Mouse (Mus musculus) hindbrain, embryonic 10.5 days (tissue): ENCODE data around the gene Fkbp6. TPM values are rescaled to one million over a fixed set of nuclear protein-coding genes. Genes with fewer than 3 reads are reported as not detected.

Experiments used
- DNase-seq: peaks from one replicate; pipeline ENCODE4 v3.0.0-alpha.2; 2017; ENCODE audit warnings: low spot score
- H3K27ac ChIP-seq: fragments of 300-500 bp; sonication (generic); 2 replicates; pipeline ENCODE4 v1.5.1; 2016; ENCODE audit warnings: mild to moderate bottlenecking, moderate library complexity
- H3K27me3 ChIP-seq: fragments of 300-500 bp; sonication (generic); 2 replicates; pipeline ENCODE4 v1.6.1; 2016; ENCODE audit warnings: mild to moderate bottlenecking; ENCODE audit not compliant: poor library complexity, insufficient read depth, severe bottlenecking
- H3K36me3 ChIP-seq: fragments of 300-500 bp; sonication (generic); 2 replicates; pipeline ENCODE4 v1.6.1; 2016; ENCODE audit warnings: mild to moderate bottlenecking, moderate library complexity
- H3K4me1 ChIP-seq: fragments of 300-500 bp; sonication (generic); replicated peaks from 2 replicates; pipeline ENCODE4 v1.6.1; 2016; ENCODE audit warnings: mild to moderate bottlenecking
- H3K4me3 ChIP-seq: fragments of 300-500 bp; sonication (generic); 2 replicates; pipeline ENCODE4 v1.5.1; 2016; ENCODE audit warnings: mild to moderate bottlenecking, moderate library complexity
- H3K9me3 ChIP-seq: fragments of 300-500 bp; sonication (generic); 2 replicates; pipeline ENCODE4 v1.6.1; 2016; ENCODE audit warnings: mild to moderate bottlenecking, moderate library complexity
- WGBS: fragments of 180-500 bp; shearing (Covaris S2); methylation state at CpG from one replicate; pipeline ENCODE4 v1.1.7; 2016; 5-methylcytosine and 5-hydroxymethylcytosine counted together
- polyA plus RNA-seq: library from polyadenylated mRNA; unstranded; fragments of >200 nt; fragmentation: Nextera tagmentation; extraction: Ambion mirVana; gene quantifications from 2 replicates; pipeline ENCODE4 v1.2.1, GENCODE M21; 2016

Fkbp6 gene
- polyA plus RNA-seq, 1 experiment from 2014 or later, result 0.31 TPM

- Histone ChIP-seq H3K4me3 (no peak overlapping the region), H3K27me3 (no peaks in the 10 kb centered on the region), H3K9me3 (no peaks in the 10 kb centered on the region), H3K36me3 (no peaks in the 10 kb centered on the region), H3K27ac (no peak overlapping the region), H3K4me1 (peaks cover 8% of the 10 kb centered on the region; the same call in 1 of the 2 replicates)
- 90% methylated on average over 2 of the region's 2 CpGs for WGBS
- no peak for DNase-seq
These were observed 57.8 kb downstream of the Fkbp6 start for GRCm38 (mm10) chr5:135292001-135292400.

DNA sequence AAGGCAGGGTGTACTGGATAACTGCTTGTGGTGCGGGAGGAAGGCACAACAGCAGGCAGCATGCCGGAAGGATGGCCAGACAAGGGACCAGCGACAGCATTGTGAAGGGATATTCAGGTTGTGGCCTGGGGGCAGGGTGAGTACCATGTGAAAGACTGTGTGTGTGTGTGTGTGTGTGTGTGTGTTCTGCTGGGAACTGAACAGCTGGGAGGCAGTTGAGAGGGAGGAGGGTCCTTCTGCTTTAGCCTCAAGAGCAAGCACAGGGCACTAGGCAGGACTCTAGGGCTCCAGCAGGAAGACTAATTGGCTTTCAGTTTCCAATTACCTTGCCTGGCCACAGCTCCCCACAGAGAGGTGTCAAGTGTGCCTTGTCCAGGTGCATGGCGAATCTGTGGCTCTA, 58.7 kb downstream of the Fkbp6 start:
- WGBS, result 56% methylated on average over 4 of the region's 4 CpGs
- Histone ChIP-seq H3K27me3 (no peaks in the 10 kb centered on the region), H3K4me3 (no peak overlapping the region), H3K36me3 (no peaks in the 10 kb centered on the region), H3K9me3 (no peaks in the 10 kb centered on the region), H3K4me1 (peaks cover 12% of the 10 kb centered on the region; the same call in 1 of the 2 replicates), H3K27ac (peak overlapping the region; percentile 17; the same call in 1 of the 2 replicates)
- DNase-seq, result peak; percentile 17

- 86% methylated on average over 6 of the region's 6 CpGs for WGBS
- no peak for DNase-seq
- Histone ChIP-seq H3K4me3 (no peak overlapping the region), H3K27me3 (no peaks in the 10 kb centered on the region), H3K9me3 (no peaks in the 10 kb centered on the region), H3K4me1 (peaks cover 17% of the 10 kb centered on the region; the same call in 1 of the 2 replicates), H3K27ac (peak overlapping the region; percentile 17; the same call in 1 of the 2 replicates), H3K36me3 (no peaks in the 10 kb centered on the region)
These were observed 59.1 kb downstream of the Fkbp6 start for GRCm38 (mm10) chr5:135290703-135291102.

DNA sequence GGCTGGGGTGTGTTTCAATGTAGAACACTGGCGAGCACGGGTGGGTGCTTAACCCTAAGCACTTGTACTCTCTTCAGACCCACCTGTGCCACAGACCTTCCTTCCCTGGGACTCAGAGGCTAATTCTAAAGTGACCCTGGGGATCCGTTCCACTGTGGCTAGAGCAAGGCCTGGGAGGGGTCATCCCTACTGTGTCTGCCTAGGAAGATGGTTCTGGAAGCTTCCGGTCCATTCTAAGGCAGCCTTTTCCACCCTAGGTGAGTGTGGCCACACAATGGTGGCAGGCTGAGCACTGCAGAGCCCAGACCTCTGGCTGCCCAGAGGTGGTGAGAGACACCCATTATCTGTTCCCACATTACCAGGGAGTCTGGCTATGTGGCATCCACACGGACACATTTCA, 62.9 kb downstream of the Fkbp6 start:
- Histone ChIP-seq H3K36me3 (no peaks in the 10 kb centered on the region), H3K4me3 (no peak overlapping the region), H3K9me3 (no peaks in the 10 kb centered on the region), H3K4me1 (peaks cover 17% of the 10 kb centered on the region; the same call in 1 of the 2 replicates), H3K27ac (no peak overlapping the region), H3K27me3 (no peaks in the 10 kb centered on the region)
- no peak for DNase-seq
- 84% methylated on average over 5 of the region's 5 CpGs for WGBS

GRCm38 (mm10) chr5:135286185-135286584, 63.7 kb downstream of the Fkbp6 start:
- Histone ChIP-seq H3K36me3 (no peaks in the 10 kb centered on the region), H3K27ac (no peak overlapping the region), H3K4me1 (peaks cover 14% of the 10 kb centered on the region; the same call in 1 of the 2 replicates), H3K9me3 (no peaks in the 10 kb centered on the region), H3K27me3 (no peaks in the 10 kb centered on the region), H3K4me3 (no peak overlapping the region)
- WGBS, result under 1% methylated on average over 6 of the region's 6 CpGs
- peak; percentile 85 for DNase-seq

GRCm38 (mm10) chr5:135285211-135285610, 64.6 kb downstream of the Fkbp6 start:
- peaks cover 13% of the 10 kb centered on the region; the same call in 1 of the 2 replicates for H3K4me1 ChIP-seq
- H3K27ac ChIP-seq, result peak overlapping the region; percentile 29; the same call in 1 of the 2 replicates
- H3K27me3 ChIP-seq, result no peaks in the 10 kb centered on the region
- no peak for DNase-seq
- H3K4me3 ChIP-seq, result no peak overlapping the region
- 79% methylated on average over 3 of the region's 3 CpGs for WGBS
- no peaks in the 10 kb centered on the region for H3K36me3 ChIP-seq
- H3K9me3 ChIP-seq, result no peaks in the 10 kb centered on the region

DNA sequence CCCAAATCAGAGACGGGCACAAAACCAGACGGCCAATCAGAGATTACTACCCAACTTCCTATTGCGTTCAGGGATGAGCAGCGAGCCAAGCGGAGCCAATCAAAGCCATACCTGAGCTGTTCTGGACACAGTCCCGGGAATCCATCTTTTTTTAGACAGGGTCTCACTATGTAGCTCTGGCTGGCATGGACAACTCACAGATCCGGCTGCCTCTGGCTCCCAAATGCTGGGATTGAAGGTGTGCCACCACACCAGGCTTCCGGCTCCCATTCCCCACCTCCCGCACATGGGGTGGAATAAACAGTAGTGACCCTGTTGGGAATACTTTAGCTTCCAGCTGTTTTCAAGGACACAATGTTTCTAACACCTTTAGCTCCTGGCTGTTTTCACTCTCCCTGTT, 69.6 kb downstream of the Fkbp6 start:
- H3K27me3 ChIP-seq, result peaks cover 24% of the 10 kb centered on the region
- no peak overlapping the region for H3K27ac ChIP-seq
- H3K9me3 ChIP-seq, result no peaks in the 10 kb centered on the region
- H3K4me1 ChIP-seq, result peaks cover 19% of the 10 kb centered on the region
- whole genome bisulfite sequencing, result 81% methylated on average over 9 of the region's 9 CpGs
- DNase-seq, result no peak
- H3K36me3 ChIP-seq, result no peaks in the 10 kb centered on the region
- H3K4me3 ChIP-seq, result no peak overlapping the region

DNA sequence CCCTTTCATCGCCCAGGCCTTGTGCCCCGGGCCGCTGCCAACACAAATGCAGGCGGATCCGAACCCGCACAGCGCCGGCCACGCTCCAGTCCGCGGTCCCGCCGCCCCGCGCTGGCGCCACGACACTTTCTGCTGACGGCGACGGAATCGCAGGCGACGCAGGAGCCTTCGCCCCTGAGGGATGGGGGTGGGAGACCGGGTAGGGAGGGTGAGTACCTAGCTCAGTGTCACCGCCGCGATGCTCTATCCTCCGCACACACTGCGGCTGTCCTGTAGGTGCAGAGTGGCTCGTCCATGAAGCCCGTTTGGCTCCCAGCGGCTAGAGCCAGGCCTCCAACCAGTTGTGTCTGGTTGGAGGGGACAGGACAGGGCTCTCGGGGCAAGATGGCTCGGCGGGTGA, 73.2 kb downstream of the Fkbp6 start:
- peak overlapping the region; percentile 82 for H3K27ac ChIP-seq
- DNase-seq, result peak; percentile 47
- peak overlapping the region; percentile 45 for H3K4me3 ChIP-seq
- H3K9me3 ChIP-seq, result no peaks in the 10 kb centered on the region
- peaks cover 33% of the 10 kb centered on the region for H3K27me3 ChIP-seq
- 4% methylated on average over 36 of the region's 36 CpGs for WGBS
- no peaks in the 10 kb centered on the region for H3K36me3 ChIP-seq
- H3K4me1 ChIP-seq, result peaks cover 37% of the 10 kb centered on the region

DNA sequence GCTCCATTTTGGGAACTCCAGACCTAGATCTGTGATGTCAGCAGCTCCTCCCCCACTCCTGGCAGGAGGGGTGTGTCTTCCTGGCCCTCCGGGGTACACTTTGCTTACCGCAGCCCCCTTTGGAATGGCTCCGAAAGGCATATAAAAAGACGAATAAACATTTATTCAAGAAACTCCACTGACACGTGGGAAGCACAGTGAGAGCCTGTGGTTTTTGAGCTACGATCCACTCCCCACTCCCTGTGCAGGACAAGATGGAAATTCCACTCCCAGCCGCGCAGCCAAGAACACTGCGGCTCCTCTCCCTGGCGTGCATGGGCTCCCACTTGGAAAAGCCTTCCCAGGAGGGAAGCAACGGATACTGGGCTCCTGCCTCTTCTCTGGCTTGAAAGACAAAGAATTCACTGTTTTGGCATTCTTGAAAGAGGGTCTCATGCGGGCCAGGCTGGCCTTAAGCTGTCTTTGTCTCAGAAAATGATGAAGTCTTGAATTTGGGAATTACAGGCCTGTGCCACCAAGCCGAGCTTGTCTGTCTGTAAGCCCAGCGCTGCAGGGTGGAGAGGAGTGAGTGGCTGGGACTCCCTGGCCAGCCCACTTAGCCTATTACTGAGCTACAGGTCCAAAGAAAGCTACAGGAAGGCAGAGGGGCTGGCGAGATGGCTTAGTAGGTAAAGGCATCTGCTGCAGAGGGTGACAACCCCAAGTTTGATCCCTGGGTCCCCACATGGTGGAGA, 75.0 kb downstream of the Fkbp6 start:
- Histone ChIP-seq H3K4me1 (peaks cover 45% of the 10 kb centered on the region), H3K27me3 (peaks cover 33% of the 10 kb centered on the region), H3K27ac (peak overlapping the region; percentile 81), H3K4me3 (peak overlapping the region; percentile 30), H3K9me3 (no peaks in the 10 kb centered on the region), H3K36me3 (no peaks in the 10 kb centered on the region)
- WGBS, result 14% methylated on average over 15 of the region's 15 CpGs
- DNase-seq, result peak; percentile 48

DNA sequence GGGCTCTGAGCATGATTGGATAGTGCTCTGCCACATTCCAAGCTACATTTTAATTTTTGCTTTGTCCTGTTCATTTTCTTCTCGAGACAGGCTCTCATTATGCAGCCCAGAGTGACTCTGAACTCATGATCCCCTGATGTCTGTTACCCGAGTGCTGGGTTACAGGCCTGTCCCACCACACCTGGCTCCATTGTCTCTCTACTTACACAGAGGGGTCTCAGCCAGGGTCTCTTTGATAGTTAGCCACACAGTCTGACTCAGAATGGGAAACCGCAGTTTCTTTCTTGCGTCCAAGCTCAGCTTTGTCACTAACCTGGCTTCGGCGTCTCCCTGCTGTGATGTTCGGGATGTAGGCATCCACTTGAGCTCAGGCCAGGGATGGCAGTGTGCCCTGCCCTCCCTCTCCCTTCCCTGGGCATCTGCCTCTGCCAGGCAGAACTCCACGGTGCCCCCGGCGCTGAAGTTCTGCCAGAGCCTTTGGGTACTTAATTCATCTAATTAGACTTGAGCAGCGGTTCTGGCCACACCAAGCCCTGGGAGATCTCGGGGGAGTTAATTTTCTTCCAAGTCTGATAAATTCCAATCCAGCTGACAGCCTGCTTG, 78.2 kb downstream of the Fkbp6 start:
- Histone ChIP-seq H3K9me3 (no peaks in the 10 kb centered on the region), H3K27me3 (peaks cover 24% of the 10 kb centered on the region)
- WGBS, result 67% methylated on average over 12 of the region's 12 CpGs

GRCm38 (mm10) chr5:135270361-135270760, 79.5 kb downstream of the Fkbp6 start:
- 81% methylated on average over 4 of the region's 4 CpGs for WGBS
- DNase-seq, result no peak
- peaks cover 11% of the 10 kb centered on the region for H3K27me3 ChIP-seq

More for the DNA sequence above, 78.2 kb downstream of the Fkbp6 start:
- H3K4me1 ChIP-seq, result peaks cover 42% of the 10 kb centered on the region
- peak overlapping the region; percentile 57; the same call in 1 of the 2 replicates for H3K27ac ChIP-seq
- H3K36me3 ChIP-seq, result no peaks in the 10 kb centered on the region
- H3K4me3 ChIP-seq, result no peak overlapping the region
- DNase-seq, result no peak

GRCm38 (mm10) chr5:135269451-135269850, 80.4 kb downstream of the Fkbp6 start:
- DNase-seq, result no peak
- 85% methylated on average over 8 of the region's 8 CpGs for WGBS
- Histone ChIP-seq H3K27ac (peak overlapping the region; percentile 30; the same call in 1 of the 2 replicates), H3K27me3 (peaks cover 5% of the 10 kb centered on the region; the same call in 1 of the 2 replicates), H3K4me3 (no peak overlapping the region), H3K36me3 (no peaks in the 10 kb centered on the region), H3K9me3 (no peaks in the 10 kb centered on the region), H3K4me1 (peaks cover 32% of the 10 kb centered on the region)

More at GRCm38 (mm10) chr5:135270361-135270760, 79.5 kb downstream of the Fkbp6 start:
- Histone ChIP-seq H3K9me3 (no peaks in the 10 kb centered on the region), H3K4me1 (peaks cover 32% of the 10 kb centered on the region), H3K27ac (no peak overlapping the region), H3K36me3 (no peaks in the 10 kb centered on the region), H3K4me3 (no peak overlapping the region)

DNA sequence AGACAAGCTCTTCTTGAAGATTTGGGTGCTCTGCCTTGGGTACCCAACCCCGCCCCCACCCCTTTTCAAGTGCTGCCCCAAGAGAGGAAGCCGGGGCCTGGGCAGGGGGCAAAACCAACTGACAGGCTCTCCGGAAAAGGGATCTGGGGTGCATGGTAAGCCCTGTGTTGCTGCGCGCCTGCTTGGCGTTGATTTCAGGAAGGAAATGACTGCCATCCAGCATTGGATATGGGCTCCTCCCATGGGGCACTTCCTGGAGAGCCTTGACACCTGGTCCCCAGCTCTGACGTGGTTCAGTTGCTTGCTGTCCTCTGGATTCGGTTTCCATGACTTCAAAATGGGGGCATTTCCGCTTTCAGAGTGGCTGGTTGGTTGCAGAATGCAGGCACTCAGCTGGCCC, 85.3 kb downstream of the Fkbp6 start:
- Histone ChIP-seq H3K36me3 (no peaks in the 10 kb centered on the region), H3K27me3 (no peaks in the 10 kb centered on the region), H3K9me3 (no peaks in the 10 kb centered on the region), H3K4me3 (peak overlapping the region; percentile 34), H3K27ac (peak overlapping the region; percentile 86), H3K4me1 (peaks cover 32% of the 10 kb centered on the region)
- 46% methylated on average over 9 of the region's 9 CpGs for WGBS
- peak; percentile 36 for DNase-seq
